Mouse (Mus musculus): ENCODE measurements around the gene Glo1.
A peak's percentile ranks its signal among the peaks of the same experiment; 100 is the strongest.

- TF ChIP-seq CTCF (IDR thresholded peaks at IDR 0.05; ENCODE audit: insufficient read depth, low read depth, low read length) (no peak), POLR2A (IDR thresholded peaks at IDR 0.05; ENCODE audit: insufficient read depth, low read depth, low read length) (peak; percentile 72)
These were observed 50.5 kb downstream of the Glo1 start, which contains the start of gene Btbd9 for GRCm38 (mm10) chr17:30575941-30576773.
